Mouse (Mus musculus) hematopoietic stem cell, adult 5-6 weeks (primary cell): ENCODE measurements around the gene Elfn1. TPM values are rescaled to one million over a fixed set of nuclear protein-coding genes. Genes with fewer than 3 reads are reported as not detected.

ENCODE experiments used
- ATAC-seq, 2 experiments: fragments of 125-278 bp in 1 of 2; replicated peaks in 1 of 2; 2 replicates each; pipeline ENCODE4 v1.8.0; 2016 to 2017; ENCODE audit warnings: inconsistent platforms in 2 of 2, mild to moderate bottlenecking in 2 of 2, moderate number of reproducible peaks in 2 of 2, low read depth in 1 of 2, moderate TSS enrichment in 1 of 2; ENCODE audit not compliant: low FRiP score in 2 of 2, poor library complexity in 2 of 2, severe bottlenecking in 2 of 2, insufficient read depth in 1 of 2, low TSS enrichment in 1 of 2
- total RNA-seq: library from RNA; stranded (forward); fragments of 172-1452, 232-1000 nt; gene quantifications from 2 replicates; pipeline ENCODE4 v1.2.3, GENCODE M21; 2017

The Elfn1 gene
- total RNA-seq, 1 experiment from 2014 or later, result not detected

DNA sequence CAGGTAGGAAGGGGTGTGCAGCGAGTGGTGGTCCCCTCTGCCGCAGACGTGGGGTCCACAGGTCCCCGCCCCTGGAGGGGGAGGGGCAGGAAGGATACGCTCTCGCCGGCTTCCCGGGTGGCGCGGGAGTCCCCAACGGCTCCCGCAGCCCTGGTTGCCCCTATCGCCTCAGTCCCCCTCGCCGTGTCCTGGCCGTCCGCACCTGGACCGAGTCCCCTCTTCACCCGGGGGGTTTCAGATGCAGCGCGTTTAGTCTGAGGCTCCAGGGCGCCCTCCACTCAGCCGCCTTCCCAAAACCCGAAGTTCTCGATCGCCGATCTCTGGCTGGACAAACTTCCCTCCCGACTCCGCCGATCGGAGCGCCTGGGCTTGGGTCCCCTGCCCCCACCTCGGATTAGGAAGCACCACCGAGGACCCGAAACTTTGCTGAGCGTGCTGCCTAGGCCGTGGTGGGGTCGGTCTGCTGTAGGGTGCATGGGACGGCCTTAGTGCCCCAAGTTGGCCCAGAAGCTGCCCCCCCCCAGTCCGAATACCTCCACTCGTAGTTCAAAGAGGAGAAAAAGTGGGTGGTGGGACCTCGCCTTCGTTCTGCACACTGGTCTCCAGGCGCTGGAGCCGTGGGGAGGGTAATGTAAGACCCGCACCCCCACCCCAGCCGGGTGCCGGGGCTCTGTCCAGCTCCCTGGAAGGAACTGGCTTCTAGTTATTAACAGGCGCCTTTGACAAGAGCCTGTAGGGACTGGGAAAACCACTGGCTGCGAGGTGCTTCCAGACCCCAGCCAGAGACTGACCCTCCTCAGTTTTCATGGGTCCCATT is 1.3 kb downstream of the Elfn1 start:
- ATAC-seq, result no peak

- no peak for ATAC-seq
Measured at GRCm38 (mm10) chr5:139909710-139910550, 2.2 kb downstream of the Elfn1 start.

GRCm38 (mm10) chr5:139910755-139911300 is 3.1 kb downstream of the Elfn1 start:
- no peak for ATAC-seq

GRCm38 (mm10) chr5:139911506-139911905 is 3.8 kb downstream of the Elfn1 start:
- no peak for ATAC-seq

DNA sequence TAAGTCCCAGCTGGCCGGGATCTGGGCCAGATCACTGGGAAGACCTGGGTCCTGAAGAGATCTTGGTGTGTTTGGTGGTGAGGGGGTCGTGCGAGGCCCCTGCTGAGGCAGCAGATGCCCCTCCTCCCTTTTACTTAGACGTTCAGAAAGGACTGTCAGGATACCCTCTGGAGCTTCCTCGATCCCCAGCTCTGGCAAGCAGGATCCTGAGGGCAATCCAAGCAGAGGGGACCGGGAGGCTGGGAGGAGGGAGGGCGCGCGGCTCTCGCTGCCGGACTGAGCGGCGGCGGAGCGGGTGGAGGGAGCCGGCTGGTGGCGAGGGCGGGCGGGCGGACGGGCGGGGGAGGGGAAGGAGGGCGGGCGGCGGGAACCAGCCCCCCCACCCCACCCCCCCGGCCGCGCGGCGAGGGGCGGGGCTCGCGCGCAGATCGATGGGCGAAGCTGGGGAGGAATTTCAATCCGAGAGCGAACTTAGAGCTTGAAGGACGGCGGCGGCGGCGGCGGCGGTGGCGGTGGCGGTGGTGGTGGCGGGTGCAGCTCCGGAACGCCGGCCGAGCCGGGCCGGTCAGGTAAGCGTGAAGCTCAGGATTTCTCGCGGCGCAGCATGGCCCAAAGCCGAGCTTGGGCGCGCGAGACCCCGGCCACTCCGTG is 4.5 kb downstream of the Elfn1 start:
- no peak for ATAC-seq

- ATAC-seq, result no peak
Measured at GRCm38 (mm10) chr5:139921666-139922065, 13.9 kb downstream of the Elfn1 start.

GRCm38 (mm10) chr5:139923867-139924266 is 16.1 kb downstream of the Elfn1 start:
- ATAC-seq, result no peak

DNA sequence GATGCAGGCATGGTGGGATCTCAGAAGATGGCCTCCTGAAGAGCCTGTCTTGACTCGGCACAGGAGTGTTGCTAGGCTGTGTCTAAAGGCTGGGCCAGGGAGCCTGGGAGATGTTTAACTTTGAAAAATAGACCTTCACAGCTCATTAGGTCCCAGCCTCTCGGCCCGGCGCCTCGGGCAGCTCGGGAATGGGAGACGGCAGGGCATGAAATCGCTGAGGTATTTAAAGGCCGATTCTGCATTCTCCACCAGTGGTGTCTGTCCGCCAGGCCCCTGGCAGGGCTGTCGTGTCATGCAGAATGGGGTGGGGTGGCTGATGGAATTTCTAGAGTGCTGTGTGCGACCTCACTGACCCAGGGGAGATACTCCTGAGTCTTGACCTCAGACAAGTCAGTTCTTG is 22.4 kb downstream of the Elfn1 start:
- no peak for ATAC-seq

GRCm38 (mm10) chr5:139930927-139931351 is 23.2 kb downstream of the Elfn1 start:
- no peak for ATAC-seq

DNA sequence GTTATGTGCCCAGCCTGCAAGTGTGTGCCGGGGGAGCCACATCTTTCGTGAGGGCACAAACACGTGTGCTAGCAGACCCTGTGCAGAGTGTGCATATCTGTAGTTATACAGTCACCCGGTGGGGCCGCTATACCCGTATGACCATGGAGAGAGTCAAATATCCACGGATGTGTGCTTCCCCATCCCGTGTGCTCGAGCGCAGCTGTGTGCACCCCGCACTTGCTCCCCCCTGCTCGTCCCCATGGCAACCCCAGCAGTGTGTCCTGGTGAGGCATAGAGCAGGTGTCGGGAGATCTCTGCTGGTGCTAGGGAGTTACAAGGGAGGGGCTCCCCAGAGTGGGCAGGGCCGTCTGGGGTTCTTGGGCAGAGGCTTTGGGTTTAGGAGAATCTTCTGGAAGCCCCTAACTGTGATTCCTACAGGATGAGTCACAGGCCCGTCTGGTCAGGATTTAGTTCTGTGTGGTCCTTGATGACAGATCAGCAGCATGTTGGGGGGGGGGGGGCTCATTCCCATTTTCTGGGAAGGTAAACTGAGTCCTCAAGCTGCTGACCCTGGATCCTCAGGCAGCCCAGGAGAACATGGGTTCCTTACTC is 24.3 kb downstream of the Elfn1 start:
- 0 out of 4 replicates have a peak, but pooled peaks of 1 of the 2 experiments have one; percentile 22 for ATAC-seq

- ATAC-seq, result peak in 1 of 2 experiments; percentile 57; a peak in 2 of 4 replicates
Measured at GRCm38 (mm10) chr5:139932595-139933271, 25.0 kb downstream of the Elfn1 start.

GRCm38 (mm10) chr5:139933476-139933875 is 25.7 kb downstream of the Elfn1 start:
- 0 out of 4 replicates have a peak, but pooled peaks have one; percentile 16 to 29 for ATAC-seq

DNA sequence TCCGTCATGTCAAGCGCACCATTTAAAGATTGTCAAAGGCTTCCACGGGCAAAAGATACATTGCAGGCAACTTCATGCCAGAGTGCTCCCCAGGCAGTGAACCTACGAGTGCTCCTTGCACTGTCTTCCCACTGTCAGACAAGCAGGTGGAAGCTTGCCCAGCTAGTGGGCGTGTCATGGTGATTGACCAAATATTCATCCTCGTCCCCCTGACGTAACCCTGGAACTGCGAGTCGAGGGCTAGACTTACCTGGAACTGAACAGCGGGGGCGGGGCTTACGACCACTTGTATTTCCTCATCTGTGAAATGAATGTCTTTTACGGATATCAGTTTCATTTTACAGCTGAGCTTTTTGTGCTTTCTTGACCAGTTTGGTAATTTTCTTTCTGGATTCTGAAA is 28.7 kb downstream of the Elfn1 start:
- 0 out of 4 replicates have a peak, but pooled peaks of 1 of the 2 experiments have one; percentile 29 for ATAC-seq

GRCm38 (mm10) chr5:139944697-139945096 is 37.0 kb downstream of the Elfn1 start:
- no peak for ATAC-seq

GRCm38 (mm10) chr5:139945715-139946364 is 38.1 kb downstream of the Elfn1 start:
- no peak for ATAC-seq

DNA sequence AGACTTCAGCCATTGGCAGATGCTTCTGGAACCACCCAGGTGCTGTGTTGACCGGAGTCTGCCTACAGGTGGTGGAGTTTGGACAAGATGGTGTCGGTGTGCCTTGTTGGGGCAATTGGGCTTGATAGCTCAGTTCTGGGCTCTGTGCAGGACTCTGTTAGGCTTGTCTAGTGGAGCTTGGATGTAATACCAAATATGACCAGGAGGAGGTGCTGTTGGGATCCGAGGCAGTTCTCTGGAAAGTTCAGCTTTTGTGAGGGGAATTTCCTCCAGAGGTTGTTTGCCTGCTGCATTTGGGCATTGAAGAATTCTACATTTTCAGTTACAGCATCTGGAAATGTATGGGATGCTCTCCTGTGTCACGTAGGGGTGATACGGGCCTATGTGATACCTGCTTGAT is 39.7 kb downstream of the Elfn1 start:
- no peak; a peak in 1 of 4 replicates for ATAC-seq
